Mouse (Mus musculus) small intestine, adult 2 months (tissue): Measurements from ENCODE around the gene Taf1d. TPM values are rescaled to one million over a fixed set of nuclear protein-coding genes. Genes with fewer than 3 reads are reported as not detected.
"Not testable (repeated sequence)": the region's sequence is repeated elsewhere in the genome, so short reads cannot be mapped to it uniquely, and the experiment has no call there.

ENCODE experiments used
- H3K27ac ChIP-seq: fragments of 200-500 bp; 2 replicates; pipeline ENCODE4 v1.5.1; 2012; ENCODE audit warnings: low read depth, low read length, control low read depth, inconsistent platforms; ENCODE audit not compliant: insufficient read depth
- H3K27me3 ChIP-seq: fragments of 200-500 bp; 2 replicates; pipeline ENCODE4 v1.6.1; 2012; ENCODE audit warnings: mild to moderate bottlenecking, moderate library complexity, low read length, inconsistent platforms; ENCODE audit not compliant: control insufficient read depth, insufficient read depth
- H3K36me3 ChIP-seq: fragments of 200-500 bp; 2 replicates; pipeline ENCODE4 v1.6.1; 2012; ENCODE audit warnings: mild to moderate bottlenecking, low read length, control low read depth, inconsistent platforms; ENCODE audit not compliant: control insufficient read depth, insufficient read depth
- H3K4me1 ChIP-seq: fragments of 200-500 bp; 2 replicates; pipeline ENCODE4 v1.6.1; 2012; ENCODE audit warnings: low read length, inconsistent platforms, mixed read lengths; ENCODE audit not compliant: control insufficient read depth, insufficient read depth, insufficient read length
- H3K4me3 ChIP-seq: fragments of 200-500 bp; 2 replicates; pipeline ENCODE4 v1.5.1; 2012; ENCODE audit warnings: low read depth, mild to moderate bottlenecking, control low read depth, inconsistent platforms, low read length, moderate library complexity
- CTCF ChIP-seq: fragments of 200-500 bp; IDR thresholded peaks from 2 replicates; pipeline ENCODE4 v1.5.1; 2012; ENCODE audit warnings: low read depth, mild to moderate bottlenecking, control low read depth, inconsistent platforms, low read length, moderate library complexity, mixed read lengths; ENCODE audit not compliant: insufficient replicate concordance, insufficient read length; ENCODE audit errors: extremely low read depth
- POLR2A ChIP-seq: fragments of 200-500 bp; IDR thresholded peaks from 2 replicates; pipeline ENCODE4 v1.6.1; 2012; ENCODE audit warnings: low read depth, mild to moderate bottlenecking, control low read depth, inconsistent platforms, low read length, moderate library complexity
- WGBS: fragments of 180-500 bp; shearing (Covaris S2); methylation state at CpG from one replicate; pipeline ENCODE4 v1.1.7; 2018; 5-methylcytosine and 5-hydroxymethylcytosine counted together
- polyA plus RNA-seq: library from polyadenylated mRNA; depleted of rRNA; stranded (reverse); fragments of >200 nt; gene quantifications from 2 replicates; pipeline ENCODE4 v1.2.3, GENCODE M21; 2012

The Taf1d gene
- polyA plus RNA-seq, 1 experiment = 3.9 TPM

GRCm38 (mm10) chr9:15308254-15308653 is 2.2 kb downstream of the Taf1d start:
- no peak overlapping the region for H3K27ac ChIP-seq
- 26% methylated on average over 2 of the region's 2 CpGs for WGBS
- TF ChIP-seq CTCF (no peak), POLR2A (no peak)
- peaks cover 35% of the 10 kb centered on the region for H3K36me3 ChIP-seq
- H3K27me3 ChIP-seq = no peaks in the 10 kb centered on the region
- no peak overlapping the region for H3K4me3 ChIP-seq
- peaks cover 2% of the 10 kb centered on the region; the same call in 1 of the 2 replicates for H3K4me1 ChIP-seq

- H3K27me3 ChIP-seq = no peaks in the 10 kb centered on the region
- H3K27ac ChIP-seq = no peak overlapping the region
- no peak overlapping the region for H3K4me3 ChIP-seq
- H3K4me1 ChIP-seq = peaks cover 2% of the 10 kb centered on the region; the same call in 1 of the 2 replicates
- H3K36me3 ChIP-seq = peaks cover 45% of the 10 kb centered on the region
- no peak for TF ChIP-seq CTCF
- no peak for TF ChIP-seq POLR2A
- 25% methylated on average over 4 of the region's 4 CpGs for WGBS
Measured at GRCm38 (mm10) chr9:15309425-15309824, 3.4 kb downstream of the Taf1d start.

- TF ChIP-seq CTCF (no peak), POLR2A (no peak)
- H3K4me1 ChIP-seq = peaks cover 2% of the 10 kb centered on the region; the same call in 1 of the 2 replicates
- H3K36me3 ChIP-seq = peaks cover 52% of the 10 kb centered on the region
- no peak overlapping the region for H3K27ac ChIP-seq
- no peaks in the 10 kb centered on the region for H3K27me3 ChIP-seq
- no peak overlapping the region for H3K4me3 ChIP-seq
- 64% methylated on average over 1 of the region's 1 CpGs for WGBS
Measured at GRCm38 (mm10) chr9:15310179-15310578, 4.2 kb downstream of the Taf1d start.

DNA sequence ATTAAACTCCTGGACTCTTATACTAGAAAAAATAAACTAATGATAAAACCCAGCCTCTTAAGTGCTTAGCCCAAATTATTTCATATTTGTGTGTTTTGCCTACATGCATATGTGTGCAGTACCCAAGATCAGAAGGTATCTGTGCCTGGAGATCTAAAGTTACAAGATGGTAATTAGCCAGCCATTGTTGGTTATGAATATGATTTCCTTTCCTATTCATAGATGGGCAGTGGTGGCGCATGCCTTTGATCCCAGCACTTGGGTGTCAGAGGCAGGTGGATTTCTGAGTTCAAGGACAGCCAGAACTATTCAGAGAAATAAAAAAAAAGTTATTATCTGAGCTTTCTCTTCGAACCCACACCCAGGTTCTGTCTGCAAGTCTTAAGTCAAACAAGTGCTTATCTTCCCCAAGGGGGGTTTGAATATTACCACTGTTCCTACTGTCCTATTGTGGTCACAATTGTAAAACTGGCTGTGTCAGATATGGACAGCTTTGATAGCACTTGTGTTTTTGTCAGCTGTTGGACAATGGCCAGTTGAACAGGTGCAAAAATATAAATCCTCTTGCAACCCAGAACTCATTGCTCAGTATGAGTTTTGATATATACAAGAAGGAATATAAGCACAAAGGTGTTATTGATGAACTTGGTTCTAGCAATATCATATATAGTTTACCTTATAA is 6.2 kb downstream of the Taf1d start:
- TF ChIP-seq POLR2A (no peak), CTCF (no peak)
- WGBS = 64% methylated on average over 2 of the region's 2 CpGs
- no peak overlapping the region for H3K4me3 ChIP-seq
- H3K36me3 ChIP-seq = peaks cover 63% of the 10 kb centered on the region
- no peaks in the 10 kb centered on the region for H3K27me3 ChIP-seq
- no peak overlapping the region for H3K27ac ChIP-seq
- peaks cover 2% of the 10 kb centered on the region; the same call in 1 of the 2 replicates for H3K4me1 ChIP-seq

- H3K4me1 ChIP-seq = peaks cover 2% of the 10 kb centered on the region; the same call in 1 of the 2 replicates
- H3K4me3 ChIP-seq = no peak overlapping the region
- no peak overlapping the region for H3K27ac ChIP-seq
- TF ChIP-seq POLR2A (no peak), CTCF (no peak)
- H3K27me3 ChIP-seq = no peaks in the 10 kb centered on the region
- H3K36me3 ChIP-seq = peaks cover 65% of the 10 kb centered on the region
- WGBS = 80% methylated on average over 5 of the region's 5 CpGs
Measured at GRCm38 (mm10) chr9:15313633-15314032, 7.6 kb downstream of the Taf1d start.

GRCm38 (mm10) chr9:15314619-15315018 is 8.6 kb downstream of the Taf1d start:
- no peaks in the 10 kb centered on the region for H3K27me3 ChIP-seq
- no peak overlapping the region for H3K4me3 ChIP-seq
- H3K36me3 ChIP-seq = peaks cover 57% of the 10 kb centered on the region
- H3K27ac ChIP-seq = no peak overlapping the region
- TF ChIP-seq CTCF (no peak), POLR2A (no peak)
- 92% methylated on average over 1 of the region's 1 CpGs for WGBS
- H3K4me1 ChIP-seq = no peaks in the 10 kb centered on the region

DNA sequence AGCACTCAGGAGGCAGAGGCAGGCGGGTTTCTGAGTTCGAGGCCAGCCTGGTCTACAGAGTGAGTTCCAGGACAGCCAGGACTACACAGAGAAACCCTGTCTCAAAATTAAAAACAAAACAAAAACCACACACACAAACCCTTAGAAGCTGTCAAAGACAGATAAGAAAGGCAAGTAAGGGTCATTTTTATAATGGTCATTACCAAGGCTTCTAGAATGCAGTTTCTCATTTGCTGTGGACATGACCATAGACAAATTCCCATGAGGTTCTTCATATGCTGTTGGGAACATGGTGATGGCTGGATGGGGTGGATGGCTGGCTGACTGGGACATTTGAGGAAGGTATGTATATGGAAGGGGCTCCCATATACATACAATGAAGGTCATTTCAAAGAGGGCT is 10.3 kb downstream of the Taf1d start:
- H3K27ac ChIP-seq, H3K4me3 ChIP-seq, H3K27me3 ChIP-seq, H3K4me1 ChIP-seq: not testable (repeated sequence)
- H3K36me3 ChIP-seq = peaks cover 45% of the 10 kb centered on the region
- WGBS = 91% methylated on average over 2 of the region's 2 CpGs

- Histone ChIP-seq H3K4me3 (no peak overlapping the region), H3K4me1 (no peaks in the 10 kb centered on the region), H3K36me3 (peaks cover 43% of the 10 kb centered on the region), H3K27me3 (no peaks in the 10 kb centered on the region), H3K27ac (no peak overlapping the region)
- no peak for TF ChIP-seq CTCF
- no peak for TF ChIP-seq POLR2A
- WGBS = 47% methylated on average over 5 of the region's 5 CpGs
Measured at GRCm38 (mm10) chr9:15317223-15318169, 11.5 kb downstream of the Taf1d start.
